Mouse (Mus musculus) c-Kit-negative CD71-positive TER-119-positive erythroid progenitor cells, embryonic 14.5 days (primary cell): ENCODE results near the gene Fras1.

Experiments
- DNase-seq: peaks from one replicate; pipeline ENCODE4 v3.0.0-alpha.2; 2013; ENCODE audit warnings: low read depth, low spot score

Fras1 gene

DNA sequence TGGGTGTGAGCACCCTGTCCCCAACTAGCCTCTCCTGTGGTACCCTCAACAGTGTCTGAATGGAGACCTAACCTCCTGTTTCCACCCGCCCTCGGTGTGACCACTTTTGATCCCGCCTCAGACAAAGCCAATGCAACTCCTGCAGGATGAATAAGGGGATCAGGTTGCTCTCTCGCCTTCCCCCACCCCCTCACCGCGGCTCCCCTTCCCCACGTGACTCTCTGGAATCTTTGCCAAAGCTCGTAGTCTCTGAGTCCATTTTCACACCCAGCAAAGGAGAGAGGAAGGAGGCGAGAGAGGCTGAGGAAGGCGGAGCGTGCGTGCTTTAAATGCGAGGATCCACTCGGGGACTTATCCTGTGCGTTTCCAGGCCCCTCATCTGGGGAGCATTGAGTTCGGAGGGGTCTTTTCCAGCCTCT is at the start of gene Fras1:
TSS of gene Fras1 (plus strand) at position 389 of the 419 bp plus-strand sequence.
- no peak for DNase-seq

DNA sequence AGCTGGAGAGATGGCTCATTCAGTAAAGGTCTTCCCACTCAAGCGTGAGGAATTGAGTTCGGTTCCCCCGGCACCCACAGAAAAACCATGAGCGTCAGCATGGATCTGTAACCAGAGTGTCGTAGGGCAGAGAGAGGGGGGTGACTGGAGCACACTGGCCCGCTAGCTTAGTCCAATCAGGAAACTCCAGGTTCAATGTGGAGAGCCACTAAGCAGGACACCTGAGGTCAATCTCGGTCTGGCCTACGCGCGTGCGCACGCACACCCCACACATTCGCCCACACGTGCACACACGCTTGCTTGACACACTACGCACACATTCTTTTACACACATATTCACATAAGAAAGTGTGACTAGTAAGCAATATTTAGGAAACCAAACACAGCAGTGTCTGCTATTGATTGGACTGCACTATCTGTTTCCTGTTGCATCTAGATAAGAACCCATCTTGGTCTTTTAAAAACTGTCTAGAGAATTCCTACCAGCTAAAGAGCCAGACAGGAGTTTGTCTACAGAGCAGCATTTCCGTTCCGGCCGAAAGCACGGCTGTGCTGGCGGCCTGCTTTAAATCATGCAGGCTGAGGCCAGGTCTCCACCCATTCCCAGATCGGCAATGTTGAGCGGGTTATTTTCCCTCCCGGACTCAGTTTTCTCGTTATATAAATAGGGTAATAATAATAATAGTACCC is 42.6 kb upstream of the Fras1 start:
- no peak for DNase-seq

DNA sequence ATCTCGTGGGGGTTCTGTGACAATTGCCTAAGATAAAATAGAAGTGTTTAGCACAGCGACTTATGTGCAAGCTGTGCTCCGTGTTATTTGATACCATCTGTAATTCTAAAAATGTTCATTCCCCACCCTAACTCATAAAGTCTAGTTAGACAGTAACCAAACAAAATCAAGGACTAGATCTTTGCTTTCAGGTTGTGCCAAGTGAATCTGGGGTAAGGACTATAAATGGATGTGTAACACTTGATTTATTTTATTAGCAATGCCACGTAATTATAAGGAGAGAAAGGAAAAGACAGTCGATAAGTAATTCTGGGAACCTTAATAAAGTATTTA is 42.1 kb upstream of the Fras1 start:
- DNase-seq: no peak

DNA sequence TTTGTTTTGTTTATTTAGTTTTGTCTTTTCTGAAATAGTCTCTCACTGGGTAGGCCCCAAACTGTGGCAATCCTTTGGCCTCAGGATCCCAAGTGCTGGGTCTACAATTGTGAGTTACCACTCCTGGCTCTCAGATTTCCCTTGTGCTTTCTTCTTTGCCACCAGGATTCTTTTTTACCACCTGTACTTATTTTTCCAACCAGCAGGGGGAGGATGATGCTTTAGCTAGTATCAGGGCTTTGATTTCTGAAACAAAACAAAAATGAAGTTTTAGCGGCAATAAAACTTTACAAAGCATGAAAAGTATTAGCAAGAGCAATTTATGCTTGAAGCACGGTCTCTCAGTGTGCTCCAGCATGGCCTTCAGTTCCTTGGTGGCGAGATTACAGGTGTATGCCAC is 39.8 kb upstream of the Fras1 start:
- DNase-seq: no peak

DNA sequence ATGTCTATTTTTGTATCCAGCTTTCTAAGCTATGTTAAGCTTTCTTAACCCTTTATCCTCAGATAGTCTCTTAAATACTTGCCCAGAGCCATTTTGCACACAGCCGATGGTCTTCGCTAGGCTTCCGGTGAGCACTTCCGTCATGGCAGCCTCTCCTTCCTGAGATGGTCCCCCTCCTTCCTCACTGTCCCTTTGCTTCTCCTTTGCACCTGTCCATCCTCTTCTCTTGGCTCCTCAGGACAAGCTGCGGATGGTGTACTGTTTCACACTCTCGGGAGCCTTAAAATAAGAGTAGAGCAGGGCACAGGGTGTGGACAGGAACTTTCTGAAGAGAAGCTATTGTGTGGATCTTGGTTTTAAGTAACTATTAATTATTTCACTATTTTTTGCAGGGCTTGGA is 33.2 kb upstream of the Fras1 start:
- no peak for DNase-seq

DNA sequence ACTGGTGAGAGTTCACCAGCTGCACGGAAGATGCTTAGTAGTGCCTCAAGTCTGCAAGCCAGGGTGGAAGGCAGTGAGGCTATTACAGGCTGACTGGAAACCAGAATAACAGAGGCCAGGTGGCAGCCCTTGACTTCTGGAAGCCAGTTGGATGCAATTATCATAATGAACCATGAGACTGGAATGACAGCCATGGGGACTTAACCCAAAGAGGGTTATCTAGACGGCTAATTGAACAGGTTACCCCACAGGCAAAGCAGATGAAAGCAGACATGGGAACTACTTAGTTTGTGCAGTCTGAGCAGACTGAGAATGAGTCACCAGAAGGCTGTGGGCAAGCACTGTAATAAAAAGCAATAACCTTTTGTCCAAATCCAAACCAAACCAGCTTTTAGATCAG is 28.8 kb upstream of the Fras1 start:
- DNase-seq: no peak

DNA sequence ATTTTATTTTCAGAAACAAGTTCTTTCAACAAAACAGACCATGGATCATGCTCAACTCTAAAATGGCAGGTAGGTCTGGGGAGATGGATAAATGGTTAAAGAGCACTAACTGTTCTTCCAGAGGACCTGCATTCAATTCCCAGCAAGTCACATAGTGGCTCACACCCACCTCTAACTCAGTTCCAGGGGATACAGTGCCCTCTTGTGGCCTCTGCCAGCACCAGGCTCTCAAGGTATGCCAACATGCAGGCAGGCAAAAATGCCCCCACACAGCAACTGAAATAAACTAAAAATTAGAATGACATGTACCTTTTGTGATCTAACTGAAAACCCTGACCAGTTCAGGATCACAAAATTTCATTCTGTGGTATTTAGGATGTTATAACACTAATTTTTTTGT is 21.8 kb upstream of the Fras1 start:
- DNase-seq: no peak

DNA sequence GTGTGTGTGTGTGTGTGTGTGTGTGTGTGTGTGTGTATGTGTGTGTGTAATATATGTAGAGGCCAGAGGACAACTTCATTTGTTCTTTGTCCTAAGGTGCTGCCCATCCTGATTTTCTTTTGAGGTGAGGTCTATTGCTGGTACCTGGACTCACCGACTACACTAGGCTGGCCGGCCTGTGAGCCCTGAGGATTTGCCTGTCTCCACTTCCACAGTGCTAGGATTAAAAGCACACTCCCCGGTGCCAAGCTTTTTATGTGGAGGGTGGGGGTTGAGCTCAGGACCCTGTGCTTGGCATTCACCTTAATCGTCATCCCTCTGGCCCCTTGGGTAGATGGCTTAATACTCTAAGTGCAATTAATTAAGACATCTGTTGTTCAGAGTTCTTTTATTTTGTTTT is 9.8 kb upstream of the Fras1 start:
- no peak for DNase-seq

DNA sequence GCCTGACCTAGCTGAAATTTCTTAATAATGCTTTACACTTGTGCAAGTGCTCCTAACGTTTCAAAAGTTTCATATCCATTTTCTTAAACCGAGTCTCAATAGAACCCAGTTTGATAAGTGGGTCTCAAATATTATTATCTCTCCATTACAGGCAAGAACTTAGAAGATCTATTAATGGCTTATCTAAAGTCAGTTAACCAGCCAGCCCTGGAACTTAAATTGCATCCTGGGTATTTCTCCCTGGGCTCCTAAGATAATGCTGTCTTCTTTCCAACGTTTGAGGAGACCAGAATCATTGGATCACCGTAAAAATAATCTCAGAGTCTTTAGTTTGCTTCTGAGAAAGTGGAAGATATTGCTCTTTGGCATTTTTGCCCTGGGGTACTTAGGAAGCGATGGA is 8.2 kb upstream of the Fras1 start:
- DNase-seq: peak; percentile 16

DNA sequence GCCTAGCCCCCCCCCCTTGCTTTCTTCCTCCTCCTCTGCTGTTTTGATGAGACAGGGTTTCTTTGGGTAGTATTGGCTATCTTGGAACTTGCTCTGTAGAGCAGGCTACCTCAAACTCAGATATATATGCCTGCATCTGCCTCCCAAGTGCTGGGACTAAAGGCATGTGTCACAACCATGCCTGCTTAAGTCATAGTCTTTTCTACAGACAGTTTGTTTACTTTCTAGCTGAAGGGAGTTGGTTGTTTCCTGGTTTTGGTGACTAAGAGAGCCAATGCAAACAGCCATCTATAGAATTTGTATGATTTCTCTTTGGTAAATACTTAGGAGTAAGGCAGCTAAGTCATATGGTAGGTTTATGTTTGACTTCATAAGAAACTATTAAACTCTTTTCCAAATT is 6.5 kb upstream of the Fras1 start:
- no peak for DNase-seq

DNA sequence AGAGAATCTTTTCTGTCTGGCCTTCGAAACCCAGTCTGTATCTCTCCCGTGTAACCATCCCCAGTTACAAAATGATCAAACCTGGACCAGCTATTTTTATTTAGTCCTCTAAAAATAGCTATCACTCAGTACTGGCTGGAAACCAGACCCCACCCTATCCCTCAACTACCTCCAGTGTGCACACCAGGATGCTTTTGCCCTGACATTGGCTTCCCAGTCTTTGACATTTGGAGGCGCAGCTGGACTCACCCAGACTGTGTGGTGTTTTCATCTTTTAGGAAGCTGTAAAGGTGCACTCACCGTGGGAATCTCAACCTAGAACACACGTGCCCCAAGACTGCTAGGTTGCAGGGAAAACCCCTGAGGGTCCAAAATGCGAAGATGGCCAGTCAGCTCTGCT is 649 bp upstream of the Fras1 start:
- DNase-seq: no peak

DNA sequence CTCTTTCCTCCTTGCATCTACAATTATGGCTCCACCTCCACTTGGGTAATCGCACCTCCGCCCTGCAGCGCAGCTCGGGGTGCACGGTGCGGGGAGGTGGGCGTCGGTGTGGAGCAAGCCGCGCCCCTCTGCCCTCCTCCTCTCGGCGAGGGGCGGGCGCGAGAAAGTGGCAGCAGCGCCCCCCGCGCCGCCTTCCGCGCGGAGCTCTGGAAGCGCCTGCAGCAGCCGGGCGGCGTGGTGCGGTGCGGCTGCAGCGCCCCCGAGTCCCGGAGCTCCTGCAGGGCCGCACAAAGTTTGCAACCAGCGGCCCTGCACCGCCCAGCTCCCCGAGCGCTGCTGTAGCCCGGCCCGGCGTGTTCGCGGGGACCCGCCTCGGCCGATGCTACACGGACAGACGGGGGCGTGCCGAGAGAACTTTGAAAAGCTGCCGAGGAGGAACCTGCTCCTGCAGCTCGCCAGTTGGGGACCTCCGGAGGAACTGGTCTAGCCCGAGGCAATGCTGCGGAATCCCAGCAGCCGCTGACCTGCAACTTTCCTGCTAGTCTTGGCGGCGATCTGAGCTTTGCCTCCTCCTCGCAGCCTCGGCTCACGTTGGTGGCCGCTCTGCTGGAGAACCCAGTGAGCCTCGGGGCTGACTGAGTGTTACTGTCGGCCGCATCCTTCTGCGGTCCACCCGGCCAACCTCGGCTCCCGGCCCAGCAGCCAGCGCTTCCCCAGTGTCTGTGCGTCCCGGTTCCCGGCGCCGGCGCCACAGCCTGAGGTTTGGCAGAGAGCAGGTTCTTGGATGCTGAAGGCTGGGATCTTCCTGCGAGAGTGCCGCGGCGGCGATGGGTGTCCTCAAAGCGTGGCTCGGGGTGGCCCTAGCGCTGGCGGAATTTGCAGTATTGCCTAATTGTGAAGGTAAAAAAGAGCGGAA is 489 bp downstream of the Fras1 start:
- DNase-seq: no peak

DNA sequence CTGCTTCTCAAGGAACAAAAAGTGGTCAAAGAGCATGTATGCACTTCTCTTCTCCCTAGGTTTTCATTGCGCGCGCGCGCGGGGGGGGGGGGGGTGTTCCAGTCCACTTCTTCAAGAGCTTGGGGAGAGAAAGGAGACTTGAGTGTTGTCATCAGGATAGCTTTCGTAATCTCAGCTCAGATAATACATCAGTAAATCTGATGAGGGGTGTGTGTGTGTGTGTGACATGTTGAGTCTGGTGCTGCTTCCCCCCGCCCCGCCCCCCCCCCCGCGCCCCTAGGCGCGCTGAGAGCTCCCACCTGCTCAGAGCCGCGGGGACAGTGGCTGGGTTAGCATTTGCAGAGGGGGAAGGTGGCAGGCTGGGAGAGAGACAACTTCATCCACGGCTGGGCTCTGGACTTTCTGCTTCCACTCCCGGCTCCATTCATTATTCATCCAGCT is 1.7 kb downstream of the Fras1 start:
- DNase-seq: no peak

DNA sequence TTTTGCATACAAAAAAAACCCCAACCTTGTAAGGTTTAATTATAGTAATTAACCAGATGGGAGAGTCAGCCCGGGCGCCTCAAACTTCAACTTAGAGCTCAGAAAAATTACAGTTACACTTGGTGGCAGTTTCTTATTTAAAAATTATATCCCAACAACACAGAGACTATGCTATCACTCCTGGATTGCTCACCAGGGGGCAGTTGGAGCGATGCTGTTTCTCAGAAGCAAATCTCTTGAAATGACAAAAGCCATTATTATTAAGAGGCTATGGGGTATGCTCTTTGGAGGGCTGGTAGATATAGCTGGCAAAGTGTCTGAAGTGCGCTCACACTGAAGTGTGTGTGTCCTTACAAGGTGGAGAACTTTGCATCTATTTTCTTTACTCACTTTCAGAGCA is 2.5 kb downstream of the Fras1 start:
- no peak for DNase-seq

DNA sequence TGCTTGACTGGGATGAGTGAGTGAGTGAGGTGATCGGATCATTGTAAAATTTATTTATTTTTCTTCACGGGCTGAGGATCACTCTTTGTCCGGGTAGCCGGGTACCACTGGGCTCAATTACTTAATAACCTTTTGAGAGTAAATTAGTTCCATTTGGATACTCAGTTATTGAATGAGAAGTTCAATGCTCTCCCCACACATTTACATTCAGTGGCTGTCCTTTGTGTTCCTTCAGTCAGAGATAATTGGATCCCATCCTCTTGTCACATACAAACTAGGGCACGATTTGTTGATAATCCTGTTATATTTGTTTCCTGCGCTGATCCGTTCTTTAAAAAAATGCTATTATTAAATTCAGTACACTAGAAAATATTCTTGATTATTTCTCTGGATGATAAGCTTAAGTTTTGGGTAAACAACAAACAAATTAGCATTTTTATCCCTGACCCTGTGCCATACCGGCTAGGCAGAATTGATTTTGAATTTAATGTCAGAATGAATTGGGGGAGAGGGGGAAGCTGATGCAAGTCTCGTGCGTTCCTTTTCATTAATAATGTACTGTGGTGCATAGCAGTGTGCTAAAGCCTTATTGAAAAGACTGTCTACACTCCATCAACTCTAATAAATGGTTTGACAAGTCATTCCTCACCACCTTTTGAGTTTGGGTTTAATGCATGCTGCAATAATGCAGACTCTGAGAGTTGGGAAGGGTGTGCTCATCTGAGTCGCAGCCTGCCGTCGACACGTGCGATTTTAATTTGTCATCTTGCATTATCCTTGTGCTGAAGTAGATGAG is 12.6 kb downstream of the Fras1 start:
- DNase-seq: no peak

DNA sequence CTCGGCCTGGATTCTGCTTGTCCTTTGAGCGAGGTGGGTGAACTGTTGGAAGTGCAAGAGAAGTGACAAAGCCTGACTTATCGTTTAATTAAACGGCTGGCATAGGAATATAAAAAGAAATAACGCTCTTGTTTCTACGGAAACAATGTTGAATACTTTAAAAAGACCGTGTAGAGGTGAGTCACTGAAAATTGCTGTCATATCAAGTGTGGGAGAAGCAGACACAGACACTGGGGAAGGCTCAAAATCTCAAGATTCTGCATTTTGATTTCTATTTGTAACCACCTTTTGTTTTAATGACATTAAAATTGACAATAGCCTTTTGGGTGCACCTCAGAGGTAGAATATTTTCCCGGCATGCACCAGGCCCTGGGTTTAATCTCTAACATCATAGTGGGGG is 14.6 kb downstream of the Fras1 start:
- DNase-seq: no peak

DNA sequence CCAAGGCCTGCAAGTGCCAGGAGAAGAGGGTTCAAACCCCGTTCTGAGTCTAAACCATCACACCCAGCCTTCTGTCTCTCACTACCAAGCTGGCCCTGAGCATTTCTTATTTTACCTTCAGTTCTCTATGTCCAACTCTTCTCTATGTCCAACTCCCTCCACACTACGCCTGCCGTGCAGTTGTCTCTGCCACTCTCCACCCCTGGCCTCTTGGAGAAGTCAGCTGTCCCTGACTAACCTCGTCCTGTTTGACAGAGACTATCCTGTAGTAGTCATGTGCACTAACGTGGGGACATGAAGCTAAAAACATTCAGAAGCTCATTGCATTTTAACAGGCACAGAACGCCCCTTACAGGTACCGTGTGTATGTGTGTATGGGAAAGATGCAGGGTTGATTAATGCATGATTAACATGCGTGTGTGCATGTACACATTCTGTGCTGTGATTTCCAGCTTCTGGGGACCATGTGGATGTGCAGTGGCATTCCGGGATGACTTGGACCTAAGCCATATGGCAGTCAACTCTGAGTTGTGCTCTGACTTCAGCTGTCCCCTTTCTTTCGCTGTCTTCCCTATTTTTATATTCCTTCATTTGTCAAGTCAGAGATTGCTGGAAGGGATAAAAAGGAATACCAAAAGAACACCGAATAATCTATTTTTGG is 16.3 kb downstream of the Fras1 start:
- no peak for DNase-seq

DNA sequence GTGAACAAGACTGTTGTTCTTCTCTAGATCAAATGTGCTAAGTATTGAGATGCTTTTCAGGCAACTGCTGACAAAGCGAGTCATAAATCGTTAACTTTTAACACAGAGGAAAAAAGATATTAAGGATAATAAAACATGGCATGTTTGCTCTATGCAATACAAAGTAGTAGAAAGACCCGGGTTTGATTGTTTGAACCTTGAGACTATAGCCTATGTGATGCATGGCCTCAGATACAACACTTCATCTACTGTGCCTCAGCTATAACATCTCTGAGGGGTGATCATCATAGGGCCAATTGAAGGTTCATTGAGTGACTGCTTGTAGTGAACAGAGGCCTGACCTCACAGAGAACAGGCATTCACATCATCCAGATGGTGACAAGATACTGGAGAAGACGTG is 17.3 kb downstream of the Fras1 start:
- DNase-seq: no peak

DNA sequence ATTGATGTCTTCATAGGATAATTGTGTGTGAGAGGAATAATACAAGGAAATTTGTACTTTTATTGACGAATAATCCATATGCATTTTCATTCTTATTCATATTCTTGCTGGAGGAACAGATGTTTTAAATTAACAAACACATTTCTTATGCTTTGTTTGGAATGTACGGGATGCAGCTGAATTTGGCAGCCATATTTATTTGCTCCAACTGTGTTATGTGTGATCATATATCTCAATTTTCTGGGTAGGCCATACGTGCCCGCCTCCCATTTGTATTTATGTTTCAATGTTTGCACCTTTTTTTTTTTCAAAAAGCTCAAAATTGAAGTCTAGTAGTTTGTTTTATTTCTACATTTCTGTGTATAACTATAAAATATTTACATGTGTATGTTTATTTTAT is 21.2 kb downstream of the Fras1 start:
- no peak for DNase-seq

DNA sequence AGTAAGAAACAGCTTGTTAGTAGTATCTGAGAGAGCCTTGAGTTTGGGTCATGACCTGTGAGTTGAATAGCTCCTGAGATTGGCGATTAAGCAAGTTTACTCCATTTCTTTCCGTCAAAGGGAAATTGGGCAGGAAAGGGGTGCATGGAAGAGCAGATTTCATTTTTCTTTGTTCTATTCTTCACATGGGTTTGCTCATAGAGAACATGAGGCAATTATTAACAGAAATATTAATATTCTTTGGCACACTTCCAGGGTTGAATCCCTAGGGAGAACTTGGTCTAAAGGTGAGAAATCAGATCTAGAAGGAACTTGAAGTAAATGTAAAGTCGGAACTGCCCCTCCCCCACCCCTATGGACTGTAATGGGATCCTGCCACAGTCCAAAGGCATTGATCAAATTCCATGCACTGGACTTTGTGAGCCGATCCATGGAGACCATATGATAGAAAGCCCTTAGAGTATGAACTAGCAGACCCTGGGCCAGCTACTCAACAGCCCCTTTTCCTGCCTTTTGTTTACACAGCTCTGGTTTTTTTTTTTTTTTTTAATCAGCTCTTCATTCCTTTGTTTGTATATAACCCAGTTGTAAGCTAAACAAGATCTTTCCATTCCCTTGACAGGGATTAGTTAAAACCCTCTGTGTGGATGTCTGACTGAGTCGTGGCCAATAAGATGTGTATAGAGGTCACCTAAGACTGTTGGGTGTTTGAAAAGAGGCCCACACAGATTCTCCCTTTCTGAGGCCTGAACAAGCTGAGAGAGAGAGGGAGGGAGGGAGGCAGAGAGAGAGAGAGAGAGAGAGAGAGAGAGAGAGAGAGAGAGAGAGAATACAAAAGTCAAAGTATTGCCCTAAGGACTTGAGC is 22.3 kb downstream of the Fras1 start:
- no peak for DNase-seq

DNA sequence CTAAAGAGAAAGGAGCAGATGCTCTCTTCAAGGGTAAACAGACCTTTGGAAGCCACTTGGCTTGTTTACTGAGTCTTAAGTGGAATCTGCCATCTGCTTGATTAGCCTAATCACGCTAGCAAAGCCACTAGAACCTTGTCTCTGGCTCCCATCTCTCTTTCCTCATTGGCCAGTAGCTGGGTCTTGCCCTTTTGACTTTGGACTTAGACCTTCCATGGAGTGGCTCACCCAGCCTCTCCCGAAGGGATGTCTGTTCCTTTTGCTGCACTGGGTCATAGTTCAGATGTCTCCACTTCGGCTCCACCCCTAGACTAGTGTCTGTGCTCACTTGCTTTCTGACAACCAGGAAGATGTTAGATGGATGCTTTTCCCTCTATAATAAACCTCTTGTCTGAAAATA is 28.8 kb downstream of the Fras1 start:
- DNase-seq: no peak
